Mouse (Mus musculus) spleen, postnatal 4 days (tissue): ENCODE data around the gene Mybphl.
A peak's percentile ranks its signal among the peaks of the same experiment; 100 is the strongest.

Experiments
- DNase-seq, 2 experiments: peaks; one replicate each; pipeline ENCODE4 v3.0.0; 2022; ENCODE audit warnings: low spot score in 2 of 2

Gene Mybphl

DNA sequence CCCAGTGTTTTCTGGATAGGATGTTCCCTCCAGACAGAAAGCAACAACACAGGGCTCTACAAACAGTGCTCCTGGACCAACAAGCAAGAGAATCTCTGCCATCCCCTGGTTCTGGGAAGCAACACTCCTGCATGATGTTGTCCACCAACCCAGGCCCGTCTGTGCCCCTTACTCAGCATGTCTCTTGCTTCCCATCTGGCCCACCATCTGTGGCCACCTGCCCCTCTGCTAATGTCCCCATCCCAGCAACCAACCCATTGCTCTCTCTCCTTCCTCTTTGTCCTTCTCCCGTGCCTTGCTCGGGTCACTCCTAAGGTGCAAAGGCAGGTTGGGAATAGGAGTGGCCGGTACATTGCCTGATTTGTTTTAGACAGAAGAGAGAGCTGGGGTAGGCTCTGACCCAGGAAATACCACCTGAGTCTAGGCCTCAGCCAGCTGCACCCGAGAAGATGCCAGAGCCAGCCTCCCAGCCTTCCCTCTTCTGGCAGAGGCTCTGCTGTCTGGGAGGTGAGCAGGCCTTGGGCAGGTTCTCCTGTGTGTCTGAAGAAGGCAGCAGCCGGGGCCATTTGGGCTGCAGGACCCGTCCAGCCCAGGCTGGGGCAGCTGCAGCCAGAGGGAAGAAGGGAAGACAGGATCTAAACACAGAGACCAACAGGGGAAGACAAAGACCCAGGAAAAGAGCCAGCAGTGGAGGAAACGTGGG lies 45.1 kb downstream of the Mybphl start:
- no peak for DNase-seq

GRCm38 (mm10) chr3:108410359-108410714 lies 45.6 kb downstream of the Mybphl start:
- DNase-seq = no peak

GRCm38 (mm10) chr3:108411026-108411753 lies 46.5 kb downstream of the Mybphl start:
- no peak for DNase-seq

- DNase-seq = no peak
Measured at GRCm38 (mm10) chr3:108411754-108412121, 47.0 kb downstream of the Mybphl start.

GRCm38 (mm10) chr3:108413634-108414360 lies 49.1 kb downstream of the Mybphl start:
- peak in 1 of 2 experiments; percentile 63 for DNase-seq

DNA sequence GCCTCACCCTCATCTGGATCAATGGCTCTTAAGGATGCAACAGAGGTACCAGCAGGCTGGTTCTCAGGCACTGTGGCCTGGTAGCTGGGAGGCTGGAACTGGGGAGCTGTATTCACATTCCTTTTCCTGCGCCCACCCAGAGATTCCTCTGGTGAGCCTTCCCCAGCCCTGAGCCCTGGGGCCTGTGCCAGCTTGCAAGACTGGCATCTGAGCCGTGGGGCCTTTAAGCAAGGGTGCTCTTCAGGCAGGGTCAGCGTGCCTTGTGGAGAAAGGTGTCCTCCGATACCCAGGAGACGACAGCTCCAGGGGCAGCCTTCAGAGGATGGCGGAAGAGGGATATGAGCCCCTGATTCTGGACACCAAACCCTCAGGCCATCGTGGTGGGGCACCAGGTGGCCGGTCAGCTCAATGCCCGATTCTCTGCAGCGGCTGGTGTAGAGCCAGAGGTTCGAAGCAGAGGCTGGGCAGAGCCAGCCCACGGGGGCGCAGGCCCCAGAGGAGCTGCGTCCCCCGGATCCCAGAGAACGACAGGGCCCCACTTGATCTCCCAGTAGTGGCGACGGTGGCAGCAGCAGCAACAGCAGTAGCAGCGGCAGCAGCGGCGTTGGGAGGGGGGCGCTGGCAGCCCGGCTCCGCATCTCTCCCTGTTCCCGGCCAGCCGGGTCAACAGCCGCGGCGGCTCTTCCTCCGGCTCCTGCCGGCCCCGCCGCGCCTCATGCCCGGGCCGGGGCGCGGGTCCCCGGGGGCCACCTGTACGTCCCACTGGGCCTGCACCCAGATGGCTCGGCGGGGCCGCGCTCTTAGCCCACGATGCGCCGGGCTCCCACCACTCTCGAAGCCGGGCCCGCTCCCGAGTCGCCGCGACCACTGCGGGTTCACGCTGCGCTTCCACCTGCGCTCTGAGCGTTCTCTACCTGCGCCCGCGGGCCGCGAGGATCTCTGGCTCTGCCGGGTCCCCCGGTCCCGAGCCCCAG lies 50.4 kb downstream of the Mybphl start, which contains the start of gene Celsr2:
Gene Celsr2, minus strand, starts transcription at position 696 of the 974 bp plus-strand sequence.
- DNase-seq = peak in 1 of 2 experiments; percentile 69

GRCm38 (mm10) chr3:108415831-108416223 lies 51.1 kb downstream of the Mybphl start:
- peak; percentile 70 to 86 for DNase-seq

DNA sequence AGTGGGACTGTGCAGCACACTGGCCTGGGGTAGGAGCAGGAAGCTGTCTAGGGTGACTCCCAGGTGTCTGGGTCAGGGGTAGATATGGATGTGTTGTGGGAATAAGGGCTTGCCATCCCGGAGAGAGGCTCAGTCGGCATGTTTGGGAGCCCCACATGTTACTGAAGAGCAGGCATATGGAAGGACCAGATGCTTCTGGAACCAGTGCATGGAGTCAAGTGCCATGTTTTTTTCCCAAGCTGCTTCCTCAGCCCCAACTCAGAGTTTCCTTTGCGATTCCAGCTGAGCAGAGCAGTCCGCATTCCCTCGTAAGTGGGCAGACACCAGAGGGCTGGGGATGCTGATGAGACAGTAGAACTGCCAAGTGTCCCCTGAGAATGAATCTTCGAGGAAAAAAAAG lies 58.3 kb downstream of the Mybphl start:
- DNase-seq = no peak

GRCm38 (mm10) chr3:108423844-108424801 lies 59.4 kb downstream of the Mybphl start:
- DNase-seq = no peak

GRCm38 (mm10) chr3:108424944-108425623 lies 60.4 kb downstream of the Mybphl start:
- no peak for DNase-seq

DNA sequence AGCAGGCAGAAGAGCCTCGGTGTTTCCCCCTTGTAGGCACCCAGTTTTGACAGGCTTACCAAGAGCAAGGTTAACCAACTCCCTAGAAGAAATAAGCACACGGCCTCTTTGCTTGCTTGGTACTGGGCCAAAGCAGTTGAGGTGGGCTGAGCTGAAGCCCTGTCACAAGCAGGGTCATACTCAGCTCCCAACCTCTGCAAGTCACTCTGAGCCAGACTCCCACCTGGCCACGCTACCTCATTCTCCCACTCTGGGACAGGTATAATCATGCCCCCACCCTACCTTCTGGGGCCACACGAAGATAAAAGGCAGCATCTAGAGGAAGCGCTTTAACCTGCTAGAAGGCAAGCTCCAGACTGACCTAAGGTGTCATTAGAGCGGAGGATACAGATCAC lies 60.9 kb downstream of the Mybphl start:
- DNase-seq = no peak
